Comparison of ENCODE assay signal across 13 mouse cellular contexts in the genomic region with DNA sequence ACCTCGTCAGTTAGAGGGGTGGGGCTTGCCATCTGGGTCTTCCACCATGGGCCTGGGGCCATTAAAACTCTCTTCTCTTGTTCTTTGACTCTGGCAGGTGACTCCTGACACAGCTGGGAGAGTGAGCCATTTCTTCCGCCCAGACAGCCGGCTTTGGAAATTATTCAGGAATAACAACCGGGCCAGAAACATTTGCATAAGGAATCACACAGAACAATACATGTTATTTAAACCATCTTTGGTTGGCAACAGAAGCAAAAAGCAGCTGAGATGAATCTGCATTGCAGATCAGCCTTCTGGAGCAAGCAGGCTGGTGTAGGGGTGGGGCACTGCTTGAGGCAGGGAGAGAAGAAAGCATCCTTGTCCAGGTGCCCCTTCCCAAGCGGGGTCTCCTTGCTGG.
DNase-seq lines count a peak whose midpoint lies in the region; ATAC-seq and TF ChIP-seq lines count a peak whose summit lies in the region.
"Had no signal": no experiment of that assay in that cellular context is flagged by ENCODE, and none has a peak within 500 bp of the region (broad histone marks: within the 10 kb centered on the region; RNA-seq: fewer than 3 reads in every experiment).

No protein-coding gene starts in this region.

- no peak overlapping the region for H3K4me3 ChIP-seq in hindbrain, embryonic 16.5 days (ENCODE audit: low read length)
- H3K4me3 ChIP-seq in midbrain, embryonic 12.5 days = no peak overlapping the region
- H3K4me3 ChIP-seq: heart, adult 2 months had no signal

- peak; percentile 70 for ATAC-seq in hindbrain, embryonic 16.5 days
- peak; percentile 76 for ATAC-seq in midbrain, embryonic 12.5 days (ENCODE audit: low FRiP score, low read depth)
- ATAC-seq: inflammation-experienced regulatory T-cells, adult 6 months had no signal

- intact Hi-C loops in gastrocnemius, postnatal 36 days (cut with DNase I) = no loop called here

- no peak overlapping the region for H3K9ac ChIP-seq in hindbrain, embryonic 16.5 days (ENCODE audit: low read depth, low read length)
- H3K9ac ChIP-seq in midbrain, embryonic 12.5 days (replicated peaks) = no peak overlapping the region
- H3K9ac ChIP-seq: lung, embryonic 14.5 days had no signal

- WGBS in hindbrain, embryonic 16.5 days = 21% methylated on average over 5 of the region's 5 CpGs
- 44% methylated on average over 5 of the region's 5 CpGs for WGBS in midbrain, embryonic 12.5 days

- H3K36me3 ChIP-seq in hindbrain, embryonic 16.5 days (ENCODE audit: control insufficient read depth, insufficient read depth, low read length) = no peaks in the 10 kb centered on the region
- H3K36me3 ChIP-seq in midbrain, embryonic 12.5 days = no peaks in the 10 kb centered on the region

- peaks cover 6% of the 10 kb centered on the region; the same call in 1 of the 2 replicates for H3K4me1 ChIP-seq in hindbrain, embryonic 16.5 days (ENCODE audit: control insufficient read depth, insufficient read depth, low read depth, low read length)
- H3K4me1 ChIP-seq in midbrain, embryonic 12.5 days = peaks cover 17% of the 10 kb centered on the region; the same call in 1 of the 2 replicates

- no peak overlapping the region for H3K4me2 ChIP-seq in hindbrain, embryonic 16.5 days (ENCODE audit: low read length)
- no peak overlapping the region for H3K4me2 ChIP-seq in midbrain, embryonic 12.5 days (replicated peaks)
- H3K4me2 ChIP-seq: lung, embryonic 14.5 days had no signal

- no peak overlapping the region for H3K27ac ChIP-seq in hindbrain, embryonic 16.5 days (ENCODE audit: low read depth, low read length)
- peak overlapping the region; percentile 40 for H3K27ac ChIP-seq in midbrain, embryonic 12.5 days (replicated peaks)
- H3K27ac ChIP-seq: heart, adult 2 months had no signal

- DNase-seq in ZHBTc4 (ENCODE audit: low read depth, low spot score) = peak; percentile 32
- DNase-seq in brain, embryonic 14.5 days (ENCODE audit: low read depth) = peak; percentile 93
- DNase-seq in gastrocnemius, postnatal 36 days = no peak
- no peak for DNase-seq in urinary bladder, postnatal 10 days (ENCODE audit: low spot score)
- no peak for DNase-seq in kidney, adult 9 months
- DNase-seq: adrenal gland, postnatal 10 days; cerebellum, adult 8-10 months; heart, adult 2 months; lung, embryonic 14.5 days; thymus, postnatal 4 days had no signal

- H3K9me3 ChIP-seq in hindbrain, embryonic 16.5 days (ENCODE audit: control insufficient read depth, low read length) = no peaks in the 10 kb centered on the region
- no peaks in the 10 kb centered on the region for H3K9me3 ChIP-seq in midbrain, embryonic 12.5 days

- TF ChIP-seq CTCF in brain, embryonic 14.5 days (IDR thresholded peaks at IDR 0.05; ENCODE audit: borderline replicate concordance, extremely low read depth, insufficient read depth, insufficient read length) = no peak

- no peak for TF ChIP-seq POLR2A in brain, embryonic 14.5 days (IDR thresholded peaks at IDR 0.05; ENCODE audit: borderline replicate concordance, extremely low read depth, insufficient read depth, insufficient read length, poor library complexity, severe bottlenecking)

- no peaks in the 10 kb centered on the region for H3K27me3 ChIP-seq in hindbrain, embryonic 16.5 days (replicated peaks; ENCODE audit: control insufficient read depth, insufficient read depth, low read length)
- no peaks in the 10 kb centered on the region for H3K27me3 ChIP-seq in midbrain, embryonic 12.5 days

Comparison
In these comparisons a context has a peak if more than half of its experiments do, and no peak if none do; other contexts are left out.
1. DNase-seq: peak in ZHBTc4 (single experiment) and brain, embryonic 14.5 days (single experiment); none in gastrocnemius, postnatal 36 days (0 of 2), urinary bladder, postnatal 10 days (single experiment) and kidney, adult 9 months (single experiment).